Mouse (Mus musculus) E14TG2a.4 (cell line): ENCODE data around the gene 1110065P20Rik.

ENCODE experiments used
- CTCF ChIP-seq: conservative IDR thresholded peaks from 2 replicates; pipeline ENCODE4 v1.5.1; 2014; ENCODE audit warnings: low read length
- NANOG ChIP-seq: IDR thresholded peaks from 2 replicates; pipeline ENCODE4 v1.6.1; 2014; ENCODE audit warnings: borderline replicate concordance, low read length, mixed read lengths

- TF ChIP-seq CTCF (no peak), NANOG (no peak)
Measured at GRCm38 (mm10) chr4:124817803-124818202, 33.2 kb downstream of the 1110065P20Rik start.
